Mouse (Mus musculus) Muller cell, postnatal 12 days (primary cell): Measurements from ENCODE around the gene Acvr2a.

Experiments
- DNase-seq: peaks from one replicate; pipeline ENCODE4 v3.0.0-alpha.2; 2015; ENCODE audit errors: inconsistent ontology term

Acvr2a gene

GRCm38 (mm10) chr2:48868199-48868913, 54.4 kb downstream of the Acvr2a start:
- DNase-seq: no peak

GRCm38 (mm10) chr2:48885945-48886344, 72.0 kb downstream of the Acvr2a start:
- DNase-seq: peak; percentile 44

- DNase-seq: no peak
Observed at GRCm38 (mm10) chr2:48895186-48895585, 81.3 kb downstream of the Acvr2a start.

- DNase-seq: no peak
Observed at GRCm38 (mm10) chr2:48908866-48909265, 95.0 kb downstream of the Acvr2a start.

- no peak for DNase-seq
Observed at GRCm38 (mm10) chr2:48914185-48914584, 100.3 kb downstream of the Acvr2a start.

- DNase-seq: no peak
Observed at GRCm38 (mm10) chr2:48915832-48916231, 101.9 kb downstream of the Acvr2a start.

GRCm38 (mm10) chr2:48935058-48935457, 121.1 kb downstream of the Acvr2a start:
- DNase-seq: no peak

- peak; percentile 9 for DNase-seq
Observed at GRCm38 (mm10) chr2:48947761-48948160, 133.9 kb downstream of the Acvr2a start.

GRCm38 (mm10) chr2:48948841-48949584, 135.1 kb downstream of the Acvr2a start, which contains the start of gene Mbd5:
Gene Mbd5, plus strand, starts transcription at chr2:48949508.
- peak; percentile 100 for DNase-seq

- DNase-seq: no peak
Observed at GRCm38 (mm10) chr2:48949743-48950251, 135.9 kb downstream of the Acvr2a start.

- no peak for DNase-seq
Observed at GRCm38 (mm10) chr2:48950252-48950315, 136.2 kb downstream of the Acvr2a start, which contains the start of gene Orc4. Gene Orc4, minus strand, starts transcription at chr2:48950277.

GRCm38 (mm10) chr2:48950316-48950880, 136.5 kb downstream of the Acvr2a start:
- DNase-seq: peak; percentile 33
